Mouse (Mus musculus): ENCODE measurements at regions not wholly inside any gene's neighbourhood (a gene's known extent, or its start where the extent isn't known, plus 50 kb on each side); places are given as distances from the start of the nearest gene placed in this dataset.
A peak's percentile ranks its signal among the peaks of the same experiment; 100 is the strongest.

DNA sequence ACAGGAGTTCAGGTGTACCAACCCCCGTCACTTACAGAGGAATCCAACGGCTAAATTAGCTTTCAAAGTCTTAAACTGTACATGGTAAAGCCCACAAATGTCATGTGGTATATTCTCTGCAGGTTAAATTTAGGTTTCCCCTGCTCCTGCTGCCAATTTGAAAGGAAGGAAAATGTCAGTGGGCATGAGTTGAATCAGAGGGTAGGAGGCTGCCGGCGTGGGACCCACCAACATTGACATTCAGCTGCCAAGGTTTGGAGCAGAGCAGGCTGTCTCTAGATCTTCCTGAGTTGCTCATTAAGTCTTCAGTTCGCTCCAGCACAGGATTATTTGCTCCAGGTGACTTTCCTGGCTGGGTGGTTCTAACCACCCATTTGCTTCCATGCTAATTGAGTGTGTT, 532.1 kb downstream of the Tmem114 start:
- no peak for DNase-seq (ENCODE audit: low spot score)

DNA sequence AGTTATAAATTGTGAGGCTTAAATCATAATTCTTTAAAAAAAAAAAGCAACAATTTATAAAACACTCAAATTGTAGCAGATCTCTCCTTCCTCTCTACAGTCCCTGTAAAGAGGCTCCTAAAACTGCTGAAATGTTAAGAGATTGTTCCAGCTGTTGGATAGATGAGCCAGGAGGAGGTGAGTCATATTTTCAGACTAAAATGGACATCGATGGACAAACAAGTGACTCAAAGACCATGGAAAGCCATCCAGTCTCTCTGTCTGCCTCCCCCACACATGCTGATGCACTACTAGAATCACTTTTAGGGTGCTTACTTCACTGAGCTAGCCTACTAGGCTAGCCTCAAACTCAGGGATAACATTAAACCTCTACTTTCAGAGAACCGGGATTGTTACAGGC, 561.5 kb downstream of the Tmem114 start:
- DNase-seq (ENCODE audit: low spot score): peak; percentile 56

DNA sequence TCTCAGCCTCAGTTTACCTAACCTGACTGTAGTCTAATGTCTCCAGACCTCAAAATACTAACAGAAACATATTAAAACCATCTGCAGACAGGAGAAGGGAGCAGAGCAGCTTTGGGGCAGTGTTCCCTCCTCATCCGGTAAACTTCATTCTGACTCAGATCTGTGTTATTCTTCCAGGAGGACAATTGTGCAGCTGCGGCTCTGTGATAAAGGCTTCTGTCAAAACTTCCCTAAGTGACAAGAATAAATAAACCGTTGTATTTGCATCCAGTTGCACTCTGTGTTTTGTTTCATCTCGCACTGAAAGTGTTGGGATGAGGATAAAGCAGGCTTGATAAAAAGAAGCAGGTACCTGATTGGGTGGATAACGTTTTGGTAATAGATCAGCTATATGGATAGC, 585.8 kb downstream of the Tmem114 start:
- no peak for DNase-seq (ENCODE audit: low spot score)

DNA sequence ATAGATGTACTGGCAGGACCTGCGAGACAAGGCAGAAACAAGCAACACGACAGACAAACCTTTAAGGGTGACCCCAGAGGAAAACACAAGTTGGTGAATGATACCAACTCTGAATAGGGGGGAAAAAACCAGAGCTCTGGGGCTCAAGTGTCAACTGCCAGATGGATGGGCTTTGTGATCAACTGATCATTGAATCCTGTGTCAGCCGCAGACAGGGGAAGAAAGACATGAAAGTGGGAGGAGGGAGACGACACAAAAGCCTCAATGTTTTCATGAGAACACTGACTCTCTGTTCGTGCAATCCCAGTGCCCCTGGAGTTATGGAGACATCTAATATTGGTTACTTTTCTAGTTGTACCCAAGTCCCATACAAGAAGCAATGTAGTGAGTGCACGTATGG, 593.8 kb downstream of the Tmem114 start:
- DNase-seq (ENCODE audit: low spot score): no peak

DNA sequence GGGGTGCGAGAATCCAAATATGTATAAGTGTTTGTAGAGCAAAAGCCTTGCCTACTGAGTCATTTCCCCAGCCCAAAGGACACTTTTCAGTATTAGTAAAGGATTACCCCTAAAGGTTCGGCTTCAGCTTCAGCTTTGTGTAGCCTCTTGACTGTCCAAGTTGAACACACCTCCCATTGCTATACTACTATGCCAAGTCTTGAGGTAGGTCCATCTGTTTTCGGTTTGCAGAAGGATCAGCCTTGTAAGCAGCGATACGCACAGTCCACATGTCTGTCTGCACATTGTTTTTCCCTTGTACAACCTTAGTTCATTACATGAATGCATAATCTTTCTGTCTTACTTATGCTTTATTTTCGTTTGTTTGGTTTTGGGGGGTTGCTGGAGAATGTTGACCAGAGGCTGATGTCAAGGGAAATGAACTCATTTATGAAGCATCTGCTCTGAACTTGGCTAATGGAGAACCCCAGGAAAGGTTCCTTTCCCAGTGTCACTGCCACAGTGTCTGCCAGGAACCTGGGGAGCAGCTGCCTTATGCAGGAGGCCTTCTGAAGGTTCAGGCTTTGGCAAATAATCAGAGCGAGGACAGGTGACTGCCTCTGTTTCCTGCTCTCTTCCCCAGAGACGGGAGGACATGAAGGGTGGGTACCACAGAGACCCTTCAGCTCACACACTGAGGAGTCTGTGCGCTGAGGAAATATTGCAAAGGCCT, 594.8 kb downstream of the Tmem114 start:
- no peak for DNase-seq (ENCODE audit: low spot score)

DNA sequence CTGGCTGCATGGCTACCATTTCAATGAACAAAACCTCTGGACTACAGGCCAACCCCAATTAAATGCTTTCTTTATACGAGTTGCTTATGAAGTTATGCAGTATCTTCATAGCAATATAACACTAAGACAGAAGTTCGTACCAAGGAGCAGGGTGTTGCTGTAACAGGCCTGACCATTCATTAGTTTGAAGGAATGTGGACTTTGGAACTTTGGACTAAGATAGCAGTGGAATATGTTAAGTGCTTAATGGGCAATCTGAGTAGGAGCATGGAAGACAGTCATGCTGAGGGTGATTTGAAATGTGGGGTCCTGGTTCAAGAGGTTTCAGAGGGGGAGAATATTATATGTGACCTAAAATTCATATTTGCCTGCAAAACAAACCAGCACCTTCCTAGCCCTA, 623.8 kb downstream of the Tmem114 start:
- no peak for DNase-seq (ENCODE audit: low spot score)

DNA sequence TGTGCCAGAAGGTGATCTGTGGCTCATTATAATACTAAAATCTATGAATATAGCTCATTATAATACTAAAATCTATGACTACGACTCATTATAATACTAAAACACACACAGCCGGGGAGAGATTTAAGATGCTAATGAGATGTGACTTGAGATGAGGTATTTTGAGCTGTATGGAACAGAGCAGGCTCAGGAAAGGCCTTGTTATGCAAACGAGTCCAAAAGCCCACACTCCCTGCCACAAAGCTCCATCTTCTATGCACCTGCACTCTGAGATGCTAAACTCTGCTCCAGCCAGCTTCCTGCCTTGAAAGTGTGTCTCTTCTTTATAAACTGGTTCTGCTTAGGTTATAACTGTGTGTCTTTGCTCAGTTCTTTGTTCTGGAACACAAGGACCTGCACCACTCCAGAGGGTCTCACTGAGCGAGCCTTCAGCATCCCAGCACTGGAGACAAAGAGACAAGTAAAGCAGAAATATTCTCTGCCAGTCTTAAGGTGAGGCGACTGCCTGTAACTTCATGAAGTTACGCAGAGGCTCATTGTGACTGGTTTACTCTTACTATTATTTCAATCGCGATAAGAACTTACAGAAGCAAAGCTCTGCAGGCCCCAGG, 627.7 kb downstream of the Tmem114 start:
- DNase-seq (ENCODE audit: low spot score): no peak

DNA sequence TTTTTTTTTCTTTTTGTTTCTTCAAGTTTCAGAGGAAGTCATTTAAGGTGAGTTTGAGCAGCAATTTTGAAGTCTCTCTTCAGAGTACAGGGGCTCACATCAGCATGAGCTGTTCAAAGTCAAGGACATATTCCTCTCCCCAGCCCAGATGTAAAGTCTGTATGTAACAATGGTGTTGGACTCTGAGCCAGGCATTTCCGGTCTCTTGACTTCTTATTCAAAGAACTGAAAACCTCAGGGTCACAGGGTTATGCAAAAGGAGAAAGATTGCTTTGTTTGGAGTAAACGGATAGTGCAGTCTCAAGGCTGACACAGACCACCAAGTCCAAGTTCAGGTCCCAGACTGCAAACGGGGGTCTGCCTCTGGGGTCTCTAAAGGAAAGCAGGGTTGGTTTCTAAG, 629.4 kb downstream of the Tmem114 start:
- DNase-seq (ENCODE audit: low spot score): no peak

DNA sequence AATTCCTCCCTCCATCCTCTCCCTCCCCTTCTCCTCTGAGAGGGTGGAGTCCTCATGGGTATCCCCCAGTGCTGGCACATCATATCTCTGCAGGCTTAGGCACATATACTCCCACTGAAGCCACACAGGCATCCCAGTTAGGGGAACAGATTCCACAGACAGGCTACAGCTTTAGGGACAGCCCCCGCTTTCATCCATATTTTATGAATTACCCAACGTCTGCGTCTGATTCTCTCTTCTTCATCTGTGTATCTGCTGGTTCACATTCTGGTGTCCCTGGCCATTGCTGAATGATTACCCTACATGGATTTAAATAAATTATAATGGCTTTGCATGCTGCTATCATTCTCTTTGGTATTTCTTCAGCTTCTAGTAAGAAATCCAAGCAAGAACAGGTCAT, 632.4 kb downstream of the Tmem114 start:
- no peak for DNase-seq (ENCODE audit: low spot score)

DNA sequence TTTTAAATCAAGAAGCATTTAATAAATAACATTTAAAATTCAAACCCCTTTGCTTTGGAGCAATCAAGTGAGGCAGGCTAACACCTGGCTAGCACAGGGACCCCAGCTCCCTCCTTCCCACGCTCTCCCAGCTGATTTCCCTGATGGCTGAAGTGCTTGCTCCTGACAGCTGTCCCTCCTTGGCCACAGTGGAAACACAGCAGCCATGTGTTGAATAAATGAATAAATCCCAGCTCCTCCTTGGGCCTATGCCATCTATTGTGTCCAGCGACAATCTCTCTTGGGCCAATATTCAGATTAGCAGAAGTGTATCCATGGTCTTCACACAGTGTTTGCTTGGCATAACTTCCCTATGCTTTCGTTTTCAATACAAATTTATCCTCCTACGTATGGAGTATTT, 634.7 kb downstream of the Tmem114 start:
- DNase-seq (ENCODE audit: low spot score): peak; percentile 1

DNA sequence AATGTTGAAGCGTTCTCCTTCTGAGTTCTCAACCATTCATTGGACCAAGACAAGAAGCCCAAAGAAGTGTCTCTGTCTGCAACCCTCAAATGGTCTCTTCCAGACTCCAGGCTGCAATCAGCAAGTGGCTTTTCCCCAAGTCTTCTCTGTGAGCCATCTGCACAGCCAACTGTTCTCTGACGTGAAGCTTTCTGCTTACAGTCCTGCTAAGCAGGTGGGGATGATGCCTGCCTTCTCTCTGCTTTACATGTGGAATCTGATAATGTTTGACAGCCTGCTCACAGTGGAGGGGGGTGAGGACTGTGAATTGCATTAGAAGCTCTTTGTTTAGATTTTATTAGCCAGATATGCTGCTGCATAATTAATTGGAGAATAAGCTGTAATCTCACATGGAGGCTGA, 636.7 kb downstream of the Tmem114 start:
- DNase-seq (ENCODE audit: low spot score): no peak

DNA sequence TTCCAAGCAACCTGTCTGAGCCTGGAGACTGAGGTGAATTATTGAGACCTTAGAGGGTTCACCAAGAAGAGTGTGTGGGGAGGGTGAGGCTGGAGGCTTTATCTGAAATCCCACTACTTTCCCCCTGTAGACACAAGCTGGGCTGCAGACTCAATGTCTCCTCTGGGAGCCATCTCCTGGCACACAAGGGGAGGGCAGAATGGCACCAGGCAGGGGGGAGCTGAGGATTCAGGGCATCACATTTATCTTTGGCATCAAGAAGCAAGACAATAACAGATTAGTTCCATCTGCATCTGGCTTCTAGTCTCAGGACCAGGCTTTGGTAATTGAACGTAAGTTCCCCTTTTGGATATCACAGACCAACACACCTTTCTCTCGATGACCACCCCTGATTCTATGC, 643.4 kb downstream of the Tmem114 start:
- DNase-seq (ENCODE audit: low spot score): no peak

DNA sequence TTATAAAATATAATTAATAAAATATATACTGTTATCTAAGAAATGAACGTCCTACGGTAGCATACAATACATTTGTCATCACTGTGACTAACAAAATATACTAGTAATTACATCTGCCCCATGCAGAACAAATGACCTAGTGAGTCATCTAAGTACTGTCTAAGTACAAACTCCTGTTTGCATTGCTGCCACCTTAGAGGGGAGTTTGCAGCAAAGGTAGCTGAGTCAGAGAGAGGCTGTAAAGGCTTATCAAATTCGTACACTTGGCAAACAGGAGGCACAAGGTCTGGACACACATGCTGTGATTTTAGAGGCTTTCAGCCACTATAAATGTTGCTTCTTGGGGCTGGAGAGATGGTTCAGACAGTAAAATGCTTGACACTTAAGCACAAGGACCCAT, 649.3 kb downstream of the Tmem114 start:
- no peak for DNase-seq (ENCODE audit: low spot score)

DNA sequence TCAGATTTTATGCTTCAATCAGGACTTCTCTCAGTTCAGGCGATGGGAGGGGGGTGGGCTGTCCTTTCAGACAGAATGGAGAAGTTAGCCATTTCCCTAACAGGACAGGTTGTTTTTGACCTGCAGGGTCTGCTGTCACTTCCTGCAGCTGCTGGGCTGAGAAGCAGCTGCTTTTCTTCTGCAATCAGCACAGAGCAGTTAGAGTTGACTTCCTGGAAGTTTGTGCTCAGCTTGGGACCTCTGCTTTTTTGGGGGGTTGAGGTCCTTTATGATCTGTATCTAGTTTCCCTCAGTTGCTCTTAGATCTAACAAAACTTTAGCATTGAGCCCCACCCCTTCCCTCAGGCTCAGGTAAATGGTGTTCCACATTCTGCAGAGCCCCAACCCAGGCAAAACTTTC, 656.5 kb downstream of the Tmem114 start:
- no peak for DNase-seq (ENCODE audit: low spot score)

DNA sequence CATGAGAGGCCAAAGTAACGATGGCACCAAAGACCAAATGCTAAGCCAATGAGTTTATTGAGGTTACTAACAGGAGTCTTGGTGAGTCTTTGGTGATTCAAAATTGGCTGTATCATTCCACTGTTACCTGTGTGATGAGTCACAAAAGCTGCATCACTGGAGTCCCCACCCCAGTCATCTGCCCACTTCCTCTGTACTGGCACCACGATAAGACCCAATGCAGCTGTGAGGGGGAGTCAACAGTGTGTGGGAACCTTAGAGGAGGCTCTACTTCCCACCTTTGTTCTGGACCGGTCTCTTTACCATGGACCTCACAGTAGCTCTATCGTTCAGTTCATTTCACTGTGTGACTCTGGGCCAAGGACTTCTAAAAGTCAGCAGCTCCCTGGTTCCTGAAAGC, 657.2 kb downstream of the Tmem114 start:
- no peak for DNase-seq (ENCODE audit: low spot score)

DNA sequence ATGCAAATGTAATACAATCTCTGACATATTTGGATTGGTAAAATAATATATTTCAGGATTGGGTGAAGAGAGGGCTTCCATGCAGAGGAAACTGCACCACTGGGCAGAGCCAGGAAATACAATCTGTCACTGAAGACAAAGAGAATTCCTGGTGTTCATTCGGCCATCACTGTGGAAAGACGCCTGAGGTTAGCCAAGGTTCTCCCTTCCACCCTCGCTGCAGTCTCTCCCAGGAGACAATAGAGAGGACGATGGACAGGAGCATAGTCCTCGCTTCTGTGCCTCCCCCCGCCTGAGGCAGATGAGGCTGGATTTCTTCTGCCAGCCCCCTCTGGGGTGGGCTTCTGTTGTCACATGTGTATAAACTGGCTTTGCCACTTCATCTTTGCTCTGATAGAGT, 660.6 kb downstream of the Tmem114 start:
- no peak for DNase-seq (ENCODE audit: low spot score)

DNA sequence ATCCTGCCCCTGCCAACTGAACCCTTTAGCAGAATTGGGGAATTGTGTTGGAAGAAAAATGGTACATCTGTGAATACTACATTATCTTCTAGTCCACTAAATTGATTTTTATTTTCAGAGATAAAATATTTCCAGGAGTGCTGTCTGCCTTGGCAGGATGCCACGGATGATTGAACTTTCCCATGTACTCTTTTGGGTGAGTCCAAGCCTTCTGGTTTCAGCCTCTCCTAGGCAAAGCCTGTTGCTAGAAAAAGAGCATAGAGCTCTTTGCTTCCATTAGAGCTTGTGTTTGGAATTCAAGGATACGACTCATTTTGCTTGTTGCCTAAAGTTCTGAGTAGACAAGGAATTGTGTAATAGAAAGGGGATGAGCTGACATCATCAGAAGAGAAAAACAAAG, 696.8 kb downstream of the Tmem114 start:
- no peak for DNase-seq (ENCODE audit: low spot score)

DNA sequence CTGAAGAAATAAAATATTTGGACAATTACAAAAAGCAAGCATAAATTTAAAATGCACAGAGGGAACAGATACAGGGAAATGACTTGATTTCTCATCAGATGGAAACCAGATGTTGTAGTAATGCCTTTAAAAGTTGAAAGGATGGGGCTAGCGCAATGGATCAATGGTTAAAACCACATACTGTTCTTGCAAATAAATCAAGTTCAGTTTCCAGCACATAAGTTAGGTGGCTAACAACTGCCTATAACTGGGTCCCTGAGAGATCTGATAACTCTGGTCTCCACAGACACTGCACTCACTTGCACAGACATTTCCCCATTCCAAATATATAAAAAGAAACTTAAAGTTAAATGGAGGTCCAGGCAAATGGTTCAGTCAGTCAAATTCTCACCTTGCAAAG, 699.7 kb downstream of the Tmem114 start:
- DNase-seq (ENCODE audit: low spot score): no peak

DNA sequence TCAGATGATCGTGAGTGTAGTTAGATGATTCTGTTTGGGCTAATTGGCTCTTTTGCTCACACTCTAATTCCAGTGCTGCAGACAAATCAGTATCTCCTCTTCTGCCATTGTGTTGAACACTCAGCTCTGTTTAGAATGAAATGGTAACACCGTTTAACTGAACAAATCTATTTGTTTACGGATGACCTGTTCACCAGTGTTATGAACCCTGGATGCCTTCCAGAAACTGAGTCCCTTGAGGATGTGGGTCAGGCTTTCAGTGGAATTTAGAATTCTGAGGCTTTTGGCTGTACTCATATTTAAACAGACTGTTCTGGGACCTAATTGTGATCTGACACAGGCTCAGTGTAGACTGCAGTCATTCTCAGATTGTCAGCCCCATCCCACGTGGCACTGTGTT, 723.5 kb downstream of the Tmem114 start:
- DNase-seq (ENCODE audit: low spot score): peak; percentile 15

DNA sequence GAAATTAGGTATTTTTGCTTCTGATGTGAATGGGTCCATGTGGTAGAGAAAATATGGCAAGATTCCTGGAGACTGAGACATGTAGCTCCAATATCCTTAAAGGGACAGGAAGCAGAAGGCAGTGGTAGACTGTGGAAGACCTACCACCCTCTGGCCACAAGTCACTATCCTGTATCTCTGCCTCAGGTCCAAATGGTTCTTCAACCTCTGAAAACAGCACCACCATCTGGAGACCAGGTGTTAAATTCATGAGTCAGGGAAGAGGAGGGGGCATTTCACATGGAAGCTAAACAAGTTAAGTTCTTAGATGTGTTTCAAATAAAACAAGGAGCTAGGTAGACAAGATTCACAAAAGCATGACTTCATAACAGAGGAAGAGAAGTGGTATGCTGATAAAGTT, 739.5 kb downstream of the Tmem114 start:
- no peak for DNase-seq (ENCODE audit: low spot score)

DNA sequence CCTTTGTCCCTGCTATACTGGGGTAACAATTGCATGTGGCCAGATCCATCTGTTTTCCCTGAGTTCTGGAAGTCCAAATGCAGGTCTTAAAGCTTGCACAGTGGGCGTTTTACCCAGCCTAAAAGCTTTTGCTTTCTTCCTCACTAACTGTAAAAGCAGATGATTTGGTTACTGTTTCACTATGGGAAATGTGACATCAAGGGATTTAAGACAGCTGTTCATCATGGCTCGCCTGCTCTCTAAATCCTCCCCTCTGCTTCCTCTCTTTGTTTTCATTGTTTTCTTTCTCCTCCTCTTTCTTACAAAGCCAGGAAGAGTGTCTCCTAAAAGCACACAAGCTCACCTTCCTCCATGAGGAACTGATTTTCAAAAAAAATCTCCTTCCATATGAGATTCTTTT, 758.8 kb downstream of the Tmem114 start:
- no peak for DNase-seq (ENCODE audit: low spot score)

DNA sequence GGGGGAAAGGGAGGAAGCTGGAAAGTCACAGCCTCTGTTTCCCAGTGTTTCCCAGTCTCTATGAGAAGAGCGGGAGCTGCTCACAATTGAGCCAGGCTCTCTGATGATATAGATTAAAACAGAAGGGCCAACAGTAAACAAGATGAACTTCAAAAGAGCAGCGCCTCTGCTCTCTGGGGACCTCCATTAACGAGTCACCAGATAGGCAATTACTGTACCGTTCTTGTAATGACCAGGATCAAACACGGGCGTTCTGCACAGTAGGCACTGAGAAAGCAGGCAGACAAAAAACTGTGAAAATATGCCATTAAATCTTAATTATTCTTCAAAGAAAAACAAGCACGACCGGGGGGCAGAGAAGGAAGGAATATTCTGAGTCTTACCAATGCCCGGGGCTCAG, 766.8 kb downstream of the Tmem114 start:
- no peak for DNase-seq (ENCODE audit: low spot score)

DNA sequence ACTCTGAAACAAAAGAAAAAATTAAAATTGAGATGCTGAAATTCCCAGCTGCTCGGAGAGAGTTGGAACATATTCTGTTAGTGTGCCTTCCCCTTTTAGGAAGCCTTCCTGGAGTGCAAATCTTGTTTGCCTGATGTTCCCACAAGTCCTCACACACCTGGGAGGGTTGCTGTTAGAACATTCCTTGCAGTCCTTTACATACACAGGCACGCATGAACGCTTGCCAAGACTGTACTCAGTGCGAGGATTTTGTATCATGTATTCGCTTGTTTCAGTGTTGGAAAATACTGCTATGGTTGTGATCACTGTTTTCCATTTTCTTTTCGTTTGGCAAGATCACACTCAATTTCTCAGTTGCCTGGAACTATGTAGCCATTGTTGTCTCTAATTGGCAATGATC, 770.5 kb downstream of the Tmem114 start:
- DNase-seq (ENCODE audit: low spot score): no peak

DNA sequence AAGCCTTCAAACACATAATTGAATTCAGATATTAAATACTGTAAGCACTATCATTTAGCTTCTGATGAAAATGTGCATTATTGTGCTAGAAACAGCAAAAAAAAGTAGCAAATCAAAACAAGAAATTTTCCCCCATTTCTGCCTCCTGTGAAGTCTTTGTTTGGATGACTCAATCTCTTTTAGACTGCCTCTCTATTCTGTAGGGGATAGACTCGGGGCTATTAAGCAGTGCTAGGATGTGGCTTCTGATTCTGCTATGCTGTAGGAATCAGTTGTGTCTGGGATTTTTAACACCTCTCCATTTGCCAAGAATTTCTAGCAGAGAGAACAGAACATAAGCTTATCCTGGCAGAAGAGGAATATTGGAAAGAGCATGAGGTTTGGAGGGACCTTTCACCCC, 775.2 kb downstream of the Tmem114 start:
- DNase-seq (ENCODE audit: low spot score): no peak

Measured in heart, adult 8-10 months (tissue).